In genomic region chr17:66972976-66973375, GRCm38 (mm10) we compare ENCODE assay signal across 16 mouse cellular contexts.
A peak's percentile ranks its signal among the peaks of the same experiment; 100 is the strongest.
DNase-seq lines count a peak whose midpoint lies in the region; ATAC-seq lines count a peak whose summit lies in the region.
"Had no signal": no experiment of that assay in that cellular context is flagged by ENCODE, and none has a peak within 500 bp of the region (broad histone marks: within the 10 kb centered on the region; RNA-seq: fewer than 3 reads in every experiment).

No protein-coding gene starts in this region.

- H3K27me3 ChIP-seq in forebrain, embryonic 15.5 days = no peaks in the 10 kb centered on the region
- H3K27me3 ChIP-seq: embryonic facial prominence, embryonic 15.5 days; forebrain, embryonic 12.5 days; neural tube, embryonic 12.5 days; stomach, embryonic 15.5 days had no signal

- H3K9ac ChIP-seq in forebrain, embryonic 15.5 days (replicated peaks) = no peak overlapping the region
- H3K9ac ChIP-seq: embryonic facial prominence, embryonic 15.5 days; forebrain, embryonic 12.5 days; neural tube, embryonic 12.5 days; stomach, embryonic 15.5 days had no signal

- H3K4me1 ChIP-seq in forebrain, embryonic 15.5 days = no peaks in the 10 kb centered on the region; the same call in 1 of the 2 replicates
- H3K4me1 ChIP-seq: embryonic facial prominence, embryonic 15.5 days; forebrain, embryonic 12.5 days; midbrain, embryonic 10.5 days; neural tube, embryonic 12.5 days; stomach, embryonic 15.5 days had no signal

- no peak overlapping the region for H3K4me3 ChIP-seq in forebrain, embryonic 15.5 days
- H3K4me3 ChIP-seq: embryonic facial prominence, embryonic 15.5 days; forebrain, embryonic 12.5 days; midbrain, embryonic 10.5 days; neural tube, embryonic 12.5 days; stomach, embryonic 15.5 days had no signal

- H3K27ac ChIP-seq in forebrain, embryonic 15.5 days (replicated peaks) = no peak overlapping the region
- H3K27ac ChIP-seq: embryonic facial prominence, embryonic 15.5 days; forebrain, embryonic 12.5 days; midbrain, embryonic 10.5 days; neural tube, embryonic 12.5 days; stomach, embryonic 15.5 days had no signal

- WGBS in forebrain, embryonic 15.5 days = 77% methylated on average over 3 of the region's 3 CpGs

- no peak for ATAC-seq in forebrain, embryonic 15.5 days (replicated peaks)

- no peaks in the 10 kb centered on the region for H3K9me3 ChIP-seq in forebrain, embryonic 15.5 days
- H3K9me3 ChIP-seq: embryonic facial prominence, embryonic 15.5 days; forebrain, embryonic 12.5 days; midbrain, embryonic 10.5 days; neural tube, embryonic 12.5 days; stomach, embryonic 15.5 days had no signal

- H3K4me2 ChIP-seq in forebrain, embryonic 15.5 days (replicated peaks) = no peak overlapping the region
- H3K4me2 ChIP-seq: embryonic facial prominence, embryonic 15.5 days; forebrain, embryonic 12.5 days; neural tube, embryonic 12.5 days; stomach, embryonic 15.5 days had no signal

- DNase-seq in right cerebral cortex, adult 2 months (ENCODE audit: low spot score in 2 of 2) = peak; percentile 53 to 62
- no peak for DNase-seq in right cerebral cortex, postnatal 4 days
- peak; percentile 11 to 17 for DNase-seq in layer of hippocampus, adult 8-10 months (ENCODE audit: low spot score in 2 of 2)
- DNase-seq in left cerebral cortex, postnatal 14 days (ENCODE audit: low spot score in 2 of 2) = peak; percentile 69 to 86
- DNase-seq in thymus, postnatal 36 days = no peak
- no peak for DNase-seq in adrenal gland, postnatal 10 days
- DNase-seq: cerebellum, postnatal 10 days; embryo, embryonic 11 days; kidney, adult 9 months; lung, postnatal 4 days had no signal

- intact Hi-C loops in left cerebral cortex, postnatal 14 days (cut with DNase I) = no loop called here

- H3K36me3 ChIP-seq in forebrain, embryonic 15.5 days = no peaks in the 10 kb centered on the region
- H3K36me3 ChIP-seq: embryonic facial prominence, embryonic 15.5 days; forebrain, embryonic 12.5 days; midbrain, embryonic 10.5 days; neural tube, embryonic 12.5 days; stomach, embryonic 15.5 days had no signal

Comparison
In these comparisons a context has a peak if more than half of its experiments do, and no peak if none do; other contexts are left out.
1. DNase-seq: peak in right cerebral cortex, adult 2 months (2 of 2), layer of hippocampus, adult 8-10 months (2 of 2) and left cerebral cortex, postnatal 14 days (2 of 2); none in right cerebral cortex, postnatal 4 days (single experiment), thymus, postnatal 36 days (0 of 2) and adrenal gland, postnatal 10 days (single experiment).